Mouse (Mus musculus): ENCODE measurements at regions not wholly inside any gene's neighbourhood (a gene's known extent, or its start where the extent isn't known, plus 50 kb on each side); places are given as distances from the start of the nearest gene placed in this dataset.

DNA sequence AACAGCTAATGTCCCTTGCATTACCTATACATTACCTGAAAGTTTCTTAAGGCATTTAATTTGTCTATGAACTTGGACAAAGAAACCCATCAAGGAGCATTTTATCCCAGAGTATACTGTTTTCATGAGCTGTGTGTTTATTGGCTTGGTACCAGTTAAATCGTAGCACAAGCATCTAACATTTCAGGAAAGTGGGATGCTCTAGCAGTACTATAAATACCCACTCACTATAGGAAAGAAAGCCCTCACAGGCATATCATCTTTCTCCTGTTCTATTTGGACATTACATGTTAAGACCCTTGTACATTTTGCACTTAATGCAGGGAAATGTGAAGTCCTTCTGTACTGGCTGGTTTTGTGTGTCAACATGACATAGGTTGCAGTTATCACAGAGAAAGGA is 163.9 kb downstream of the Ptprc start:
- Histone ChIP-seq H3K9me3 (ENCODE audit: control insufficient read depth, low read length) (no peaks in the 10 kb centered on the region), H3K27me3 (ENCODE audit: control insufficient read depth, insufficient read depth, low read length) (no peaks in the 10 kb centered on the region), H3K9ac (ENCODE audit: low read length) (no peak overlapping the region), H3K4me1 (ENCODE audit: control insufficient read depth in 2 of 2, insufficient read depth in 2 of 2, low read length in 2 of 2) (peaks cover 3 to 7% of the 10 kb centered on the region in 2 experiments; a peak in 1 of 4 replicates), H3K27ac (replicated peaks in 1 of 2; ENCODE audit: control insufficient read depth in 1 of 2, insufficient read depth in 1 of 2, low read depth in 2 of 2, low read length in 2 of 2) (no peak overlapping the region), H3K4me3 (ENCODE audit: control insufficient read depth in 1 of 2, insufficient read depth in 1 of 2, low read depth in 1 of 2, low read length in 2 of 2) (no peak overlapping the region), H3K36me3 (ENCODE audit: control insufficient read depth, insufficient read depth, low read length) (no peaks in the 10 kb centered on the region), H3K4me2 (ENCODE audit: low read length) (no peak overlapping the region)
- ATAC-seq (ENCODE audit: insufficient number of reproducible peaks, insufficient read depth, low FRiP score, low read depth) = no peak
- WGBS = 65% methylated on average over 1 of the region's 1 CpGs

DNA sequence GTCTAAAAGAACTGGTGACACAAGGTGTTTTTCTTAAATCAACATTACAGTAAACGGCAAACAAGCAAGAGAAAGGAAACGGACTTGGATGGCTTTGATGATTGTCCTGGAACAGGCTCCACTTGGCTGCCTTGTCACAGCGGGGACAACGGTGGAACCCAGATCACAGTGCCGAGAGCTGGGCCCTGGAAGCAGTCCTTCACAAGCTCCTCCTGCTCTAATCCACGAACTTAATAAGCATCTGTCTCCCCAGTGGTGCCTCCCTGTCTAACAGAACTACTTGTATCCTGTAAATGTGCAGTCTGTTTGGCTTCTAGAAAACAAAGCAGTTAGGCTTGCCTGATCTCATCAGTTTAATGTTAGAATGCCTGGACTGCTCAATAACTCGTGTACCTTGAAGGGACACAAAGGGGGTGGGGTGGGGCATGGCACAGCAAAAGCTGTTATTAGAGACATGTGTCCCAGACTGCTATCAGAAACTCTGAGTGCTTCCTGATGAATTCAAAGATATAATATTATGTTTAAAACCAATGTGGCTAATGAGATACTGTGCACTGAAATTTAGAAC is 164.5 kb downstream of the Ptprc start:
- no peak for ATAC-seq (ENCODE audit: insufficient number of reproducible peaks, insufficient read depth, low FRiP score, low read depth)
- H3K4me2 ChIP-seq (ENCODE audit: low read length) = no peak overlapping the region
- no peak overlapping the region for H3K27ac ChIP-seq (replicated peaks in 1 of 2; ENCODE audit: control insufficient read depth in 1 of 2, insufficient read depth in 1 of 2, low read depth in 2 of 2, low read length in 2 of 2)
- H3K9me3 ChIP-seq (ENCODE audit: control insufficient read depth, low read length) = no peaks in the 10 kb centered on the region
- 34% methylated on average over 7 of the region's 7 CpGs for WGBS
- H3K9ac ChIP-seq (ENCODE audit: low read length) = no peak overlapping the region
- H3K27me3 ChIP-seq (ENCODE audit: control insufficient read depth, insufficient read depth, low read length) = no peaks in the 10 kb centered on the region
- no peaks in the 10 kb centered on the region for H3K36me3 ChIP-seq (ENCODE audit: control insufficient read depth, insufficient read depth, low read length)
- peaks cover 3 to 7% of the 10 kb centered on the region in 2 experiments; a peak in 1 of 4 replicates for H3K4me1 ChIP-seq (ENCODE audit: control insufficient read depth in 2 of 2, insufficient read depth in 2 of 2, low read length in 2 of 2)
- no peak overlapping the region for H3K4me3 ChIP-seq (ENCODE audit: control insufficient read depth in 1 of 2, insufficient read depth in 1 of 2, low read depth in 1 of 2, low read length in 2 of 2)

DNA sequence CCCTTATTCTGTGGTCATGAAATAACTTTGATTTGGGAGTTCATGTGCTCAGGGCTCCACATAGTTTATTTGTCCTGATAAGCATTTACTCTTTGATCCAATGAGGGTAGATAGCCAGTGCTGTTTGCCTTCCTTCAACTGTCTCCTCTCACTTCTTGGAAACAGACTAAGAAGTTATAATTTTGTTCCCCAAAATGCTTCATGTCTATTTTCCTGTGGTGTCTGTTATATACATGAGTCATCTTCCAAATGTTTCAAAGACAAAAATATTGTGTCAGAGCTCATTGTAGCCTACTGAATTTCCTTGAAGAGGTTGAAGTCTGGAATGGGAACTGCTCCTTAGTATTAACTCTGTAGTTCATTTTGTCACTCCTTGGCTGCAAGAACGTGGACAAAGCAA is 168.7 kb downstream of the Ptprc start:
- H3K4me2 ChIP-seq (ENCODE audit: low read length) = no peak overlapping the region
- no peak overlapping the region for H3K4me3 ChIP-seq (ENCODE audit: control insufficient read depth in 1 of 2, insufficient read depth in 1 of 2, low read depth in 1 of 2, low read length in 2 of 2)
- H3K36me3 ChIP-seq (ENCODE audit: control insufficient read depth, insufficient read depth, low read length) = no peaks in the 10 kb centered on the region
- WGBS = 46% methylated on average over 1 of the region's 1 CpGs
- peaks cover 3 to 7% of the 10 kb centered on the region in 2 experiments; a peak in 1 of 4 replicates for H3K4me1 ChIP-seq (ENCODE audit: control insufficient read depth in 2 of 2, insufficient read depth in 2 of 2, low read length in 2 of 2)
- no peak overlapping the region for H3K27ac ChIP-seq (replicated peaks in 1 of 2; ENCODE audit: control insufficient read depth in 1 of 2, insufficient read depth in 1 of 2, low read depth in 2 of 2, low read length in 2 of 2)
- H3K9ac ChIP-seq (ENCODE audit: low read length) = no peak overlapping the region
- H3K27me3 ChIP-seq (ENCODE audit: control insufficient read depth, insufficient read depth, low read length) = no peaks in the 10 kb centered on the region
- no peak for ATAC-seq (ENCODE audit: insufficient number of reproducible peaks, insufficient read depth, low FRiP score, low read depth)
- H3K9me3 ChIP-seq (ENCODE audit: control insufficient read depth, low read length) = no peaks in the 10 kb centered on the region

DNA sequence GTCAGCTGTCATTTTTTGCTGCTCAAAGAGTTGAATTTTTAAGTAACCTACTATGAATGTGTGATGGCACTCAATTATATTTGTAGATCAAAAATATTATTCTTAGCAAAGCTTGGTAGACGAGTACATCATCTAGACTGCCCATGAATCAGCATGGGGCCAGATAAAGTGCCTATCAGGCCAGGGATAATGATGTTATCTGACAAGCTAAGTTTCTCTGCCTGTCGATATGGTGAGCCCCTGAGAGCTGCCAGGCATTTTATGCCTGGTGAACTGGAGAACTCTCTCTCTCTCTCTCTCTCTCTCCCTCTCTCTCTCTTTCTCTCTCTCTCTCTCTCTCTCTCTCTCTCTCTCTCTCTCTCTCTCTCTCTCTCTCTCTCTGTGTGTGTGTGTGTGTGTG is 171.2 kb downstream of the Ptprc start:
- H3K36me3 ChIP-seq (ENCODE audit: control insufficient read depth, insufficient read depth, low read length) = no peaks in the 10 kb centered on the region
- H3K4me2 ChIP-seq (ENCODE audit: low read length) = no peak overlapping the region
- ATAC-seq (ENCODE audit: insufficient number of reproducible peaks, insufficient read depth, low FRiP score, low read depth) = no peak
- no peaks in the 10 kb centered on the region for H3K27me3 ChIP-seq (ENCODE audit: control insufficient read depth, insufficient read depth, low read length)
- H3K9me3 ChIP-seq (ENCODE audit: control insufficient read depth, low read length) = no peaks in the 10 kb centered on the region
- H3K27ac ChIP-seq (replicated peaks in 1 of 2; ENCODE audit: control insufficient read depth in 1 of 2, insufficient read depth in 1 of 2, low read depth in 2 of 2, low read length in 2 of 2) = no peak overlapping the region
- no peak overlapping the region for H3K9ac ChIP-seq (ENCODE audit: low read length)
- WGBS = 15% methylated on average over 2 of the region's 2 CpGs
- no peak overlapping the region for H3K4me3 ChIP-seq (ENCODE audit: control insufficient read depth in 1 of 2, insufficient read depth in 1 of 2, low read depth in 1 of 2, low read length in 2 of 2)
- no peaks in the 10 kb centered on the region for H3K4me1 ChIP-seq (ENCODE audit: control insufficient read depth in 2 of 2, insufficient read depth in 2 of 2, low read length in 2 of 2)

DNA sequence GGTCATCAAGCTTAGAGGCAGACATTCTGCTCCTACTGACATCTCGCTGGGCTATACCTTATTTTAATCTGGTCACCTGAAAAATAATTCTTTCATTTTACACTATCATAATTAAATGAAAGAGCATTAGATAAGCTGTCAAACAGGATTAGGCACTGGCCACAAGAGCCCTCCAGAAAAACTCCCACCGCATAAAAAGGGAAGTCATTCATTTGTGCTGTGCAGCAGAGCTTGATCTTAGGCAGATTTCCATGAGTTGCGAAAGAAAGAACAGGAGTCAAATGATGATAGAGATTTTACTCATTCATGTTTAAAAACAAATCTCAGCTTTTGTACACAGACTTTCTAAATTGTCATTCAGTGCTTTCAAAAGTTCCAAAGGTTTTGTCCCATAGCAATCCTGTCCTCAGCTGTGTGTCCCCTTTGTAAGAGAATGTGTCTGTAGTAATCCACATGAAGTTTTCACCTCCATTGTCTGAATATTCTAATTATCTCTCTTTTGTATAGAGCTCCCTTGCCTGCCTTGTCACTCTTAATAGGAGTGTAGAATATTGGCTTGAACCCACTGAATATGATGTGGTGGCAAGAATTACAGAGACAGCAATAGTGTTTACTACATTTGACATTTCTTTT is 176.1 kb downstream of the Ptprc start:
- no peaks in the 10 kb centered on the region for H3K9me3 ChIP-seq (ENCODE audit: control insufficient read depth, low read length)
- no peak overlapping the region for H3K27ac ChIP-seq (replicated peaks in 1 of 2; ENCODE audit: control insufficient read depth in 1 of 2, insufficient read depth in 1 of 2, low read depth in 2 of 2, low read length in 2 of 2)
- WGBS = 84% methylated on average over 3 of the region's 3 CpGs
- no peak overlapping the region for H3K4me2 ChIP-seq (ENCODE audit: low read length)
- H3K9ac ChIP-seq (ENCODE audit: low read length) = no peak overlapping the region
- H3K4me3 ChIP-seq (ENCODE audit: control insufficient read depth in 1 of 2, insufficient read depth in 1 of 2, low read depth in 1 of 2, low read length in 2 of 2) = no peak overlapping the region
- H3K27me3 ChIP-seq (ENCODE audit: control insufficient read depth, insufficient read depth, low read length) = no peaks in the 10 kb centered on the region
- ATAC-seq (ENCODE audit: insufficient number of reproducible peaks, insufficient read depth, low FRiP score, low read depth) = no peak
- no peaks in the 10 kb centered on the region for H3K4me1 ChIP-seq (ENCODE audit: control insufficient read depth in 2 of 2, insufficient read depth in 2 of 2, low read length in 2 of 2)
- no peaks in the 10 kb centered on the region for H3K36me3 ChIP-seq (ENCODE audit: control insufficient read depth, insufficient read depth, low read length)

DNA sequence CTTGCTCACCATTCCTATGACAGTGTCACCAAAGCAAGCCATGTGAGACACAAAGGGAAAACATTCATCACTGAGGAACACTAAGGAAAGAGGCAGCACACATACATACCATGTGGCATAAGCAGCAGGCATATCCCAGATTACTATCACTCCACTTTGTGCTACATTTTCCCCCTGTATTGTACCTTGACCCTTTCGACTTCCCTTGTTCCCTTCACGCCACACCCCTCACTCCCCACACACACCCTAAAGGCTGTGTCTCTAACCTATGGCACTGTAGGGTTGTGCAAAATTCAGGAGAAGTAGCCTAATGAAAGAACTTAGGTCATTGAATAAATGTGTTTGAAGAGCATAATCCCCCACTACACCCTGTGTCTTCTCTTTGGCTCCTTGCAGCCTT is 179.5 kb downstream of the Ptprc start:
- WGBS = 97% methylated on average over 2 of the region's 2 CpGs
- Histone ChIP-seq H3K27ac (replicated peaks in 1 of 2; ENCODE audit: control insufficient read depth in 1 of 2, insufficient read depth in 1 of 2, low read depth in 2 of 2, low read length in 2 of 2) (no peak overlapping the region), H3K4me1 (ENCODE audit: control insufficient read depth in 2 of 2, insufficient read depth in 2 of 2, low read length in 2 of 2) (no peaks in the 10 kb centered on the region), H3K9ac (ENCODE audit: low read length) (no peak overlapping the region), H3K27me3 (ENCODE audit: control insufficient read depth, insufficient read depth, low read length) (no peaks in the 10 kb centered on the region), H3K36me3 (ENCODE audit: control insufficient read depth, insufficient read depth, low read length) (no peaks in the 10 kb centered on the region), H3K4me3 (ENCODE audit: control insufficient read depth in 1 of 2, insufficient read depth in 1 of 2, low read depth in 1 of 2, low read length in 2 of 2) (no peak overlapping the region), H3K9me3 (ENCODE audit: control insufficient read depth, low read length) (no peaks in the 10 kb centered on the region), H3K4me2 (ENCODE audit: low read length) (no peak overlapping the region)
- no peak for ATAC-seq (ENCODE audit: insufficient number of reproducible peaks, insufficient read depth, low FRiP score, low read depth)

DNA sequence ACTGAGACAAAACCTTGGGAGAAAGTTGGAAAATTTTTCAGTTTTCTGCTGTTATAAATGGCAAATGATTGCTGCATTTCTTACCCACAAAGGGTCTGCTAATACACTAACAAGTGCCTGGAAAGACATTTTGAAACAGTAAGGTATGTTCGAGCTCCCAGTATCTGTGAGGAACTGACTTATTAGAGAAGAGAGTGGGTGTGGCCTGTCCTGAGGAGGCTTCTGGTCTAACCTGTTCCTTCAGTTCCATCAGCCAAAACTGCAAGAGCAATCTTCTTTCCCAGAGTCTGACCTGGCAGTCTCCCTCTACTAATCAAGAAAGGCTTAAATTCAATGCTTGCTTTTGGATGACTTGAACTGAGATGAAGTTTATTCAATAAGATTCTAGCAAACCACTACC is 183.6 kb downstream of the Ptprc start:
- Histone ChIP-seq H3K27ac (replicated peaks in 1 of 2; ENCODE audit: control insufficient read depth in 1 of 2, insufficient read depth in 1 of 2, low read depth in 2 of 2, low read length in 2 of 2) (no peak overlapping the region), H3K4me1 (ENCODE audit: control insufficient read depth in 2 of 2, insufficient read depth in 2 of 2, low read length in 2 of 2) (no peaks in the 10 kb centered on the region; a peak in 1 of 4 replicates), H3K4me2 (ENCODE audit: low read length) (no peak overlapping the region), H3K27me3 (ENCODE audit: control insufficient read depth, insufficient read depth, low read length) (no peaks in the 10 kb centered on the region), H3K4me3 (ENCODE audit: control insufficient read depth in 1 of 2, insufficient read depth in 1 of 2, low read depth in 1 of 2, low read length in 2 of 2) (no peak overlapping the region), H3K9ac (ENCODE audit: low read length) (no peak overlapping the region), H3K9me3 (ENCODE audit: control insufficient read depth, low read length) (no peaks in the 10 kb centered on the region), H3K36me3 (ENCODE audit: control insufficient read depth, insufficient read depth, low read length) (no peaks in the 10 kb centered on the region)
- no peak for ATAC-seq (ENCODE audit: insufficient number of reproducible peaks, insufficient read depth, low FRiP score, low read depth)
- 68% methylated on average over 1 of the region's 1 CpGs for WGBS

DNA sequence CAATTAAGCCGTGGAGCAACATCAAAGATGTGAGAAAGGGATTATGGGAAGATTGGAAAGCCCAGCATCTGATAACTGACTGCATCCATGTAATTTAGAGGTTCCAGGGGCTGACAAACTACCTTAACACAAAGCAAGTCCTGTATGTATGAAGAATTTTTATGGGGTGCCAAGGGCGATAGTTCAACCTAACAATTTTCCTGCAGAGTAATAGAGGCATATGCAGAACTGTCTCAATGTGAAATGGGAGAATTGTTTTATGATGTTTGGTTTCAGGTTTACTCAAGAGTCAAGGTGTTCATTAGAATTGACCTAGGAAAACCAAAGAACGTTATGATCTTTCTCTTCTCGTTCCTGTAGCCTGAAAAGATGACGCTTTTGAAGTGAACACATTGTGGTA is 184.1 kb downstream of the Ptprc start:
- Histone ChIP-seq H3K9me3 (ENCODE audit: control insufficient read depth, low read length) (no peaks in the 10 kb centered on the region), H3K9ac (ENCODE audit: low read length) (no peak overlapping the region), H3K36me3 (ENCODE audit: control insufficient read depth, insufficient read depth, low read length) (no peaks in the 10 kb centered on the region), H3K4me1 (ENCODE audit: control insufficient read depth in 2 of 2, insufficient read depth in 2 of 2, low read length in 2 of 2) (no peaks in the 10 kb centered on the region; a peak in 1 of 4 replicates), H3K27ac (replicated peaks in 1 of 2; ENCODE audit: control insufficient read depth in 1 of 2, insufficient read depth in 1 of 2, low read depth in 2 of 2, low read length in 2 of 2) (no peak overlapping the region), H3K27me3 (ENCODE audit: control insufficient read depth, insufficient read depth, low read length) (no peaks in the 10 kb centered on the region), H3K4me3 (ENCODE audit: control insufficient read depth in 1 of 2, insufficient read depth in 1 of 2, low read depth in 1 of 2, low read length in 2 of 2) (no peak overlapping the region), H3K4me2 (ENCODE audit: low read length) (no peak overlapping the region)
- WGBS = 88% methylated on average over 5 of the region's 5 CpGs
- ATAC-seq (ENCODE audit: insufficient number of reproducible peaks, insufficient read depth, low FRiP score, low read depth) = no peak

All from heart, embryonic 14.5 days (tissue).